Mouse (Mus musculus): ENCODE results near the gene Mup12. TPM values are rescaled to one million over a fixed set of nuclear protein-coding genes. Genes with fewer than 3 reads are reported as not detected.

Mup12 gene
- polyA plus RNA-seq (2014; fragmentation: Illumina TruSeq; extraction: RNeasy Lipid Tissue Mini Kit (QIAGEN cat#74804); ENCODE audit: low read depth, low replicate concordance): not detected

GRCm38 (mm10) chr4:60741226-60741625, at the start of gene Mup12:
Gene Mup12, minus strand, starts transcription at chr4:60741326.

Other genes starting within 250 kb of the Mup12 start
- gene Mup1, start 239.4 kb downstream of the Mup12 start, polyA plus RNA-seq (2014; fragmentation: Illumina TruSeq; extraction: RNeasy Lipid Tissue Mini Kit (QIAGEN cat#74804); ENCODE audit: low read depth, low replicate concordance): not detected
- not detected for gene Mup10, start 159.1 kb downstream of the Mup12 start, polyA plus RNA-seq (2014; fragmentation: Illumina TruSeq; extraction: RNeasy Lipid Tissue Mini Kit (QIAGEN cat#74804); ENCODE audit: low read depth, low replicate concordance)
- 1.8 TPM for gene Mup11, start 78.9 kb downstream of the Mup12 start, polyA plus RNA-seq (2014; fragmentation: Illumina TruSeq; extraction: RNeasy Lipid Tissue Mini Kit (QIAGEN cat#74804); ENCODE audit: low read depth, low replicate concordance)
- 8.2 TPM for gene Mup22, start 80.1 kb upstream of the Mup12 start, polyA plus RNA-seq (2014; fragmentation: Illumina TruSeq; extraction: RNeasy Lipid Tissue Mini Kit (QIAGEN cat#74804); ENCODE audit: low read depth, low replicate concordance)